8 mouse cellular contexts compared by ENCODE assay signal in the genomic region with DNA sequence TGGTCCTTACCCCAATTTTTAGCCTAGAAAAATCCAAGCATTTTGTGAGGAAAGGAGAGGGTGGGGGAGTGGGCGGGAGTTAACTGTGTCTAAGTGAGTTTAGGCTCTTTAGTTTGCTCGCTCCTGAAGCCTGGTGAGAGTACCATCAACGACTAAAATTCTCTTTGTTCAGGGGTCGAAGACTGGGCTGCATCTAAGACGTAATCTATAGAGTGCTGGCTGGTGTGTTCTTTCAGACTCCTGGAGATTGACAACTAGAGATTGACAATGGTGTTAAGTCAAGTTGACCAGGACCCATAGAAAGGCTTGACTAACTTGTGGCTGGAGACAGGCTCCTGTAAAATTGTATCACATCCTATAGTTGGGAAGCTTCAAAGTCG. TPM values are rescaled to one million over a fixed set of nuclear protein-coding genes. Genes with fewer than 3 reads are reported as not detected.
DNase-seq lines count a peak whose midpoint lies in the region; ATAC-seq and TF ChIP-seq lines count a peak whose summit lies in the region.

No protein-coding gene starts in this region.

- no peak overlapping the region for H3K27ac ChIP-seq in heart, embryonic 11.5 days (ENCODE audit: low read depth, low read length)
- H3K27ac ChIP-seq in heart, embryonic 16.5 days (ENCODE audit: low read length) = no peak overlapping the region
- no peak overlapping the region for H3K27ac ChIP-seq in liver, postnatal 0 days (ENCODE audit: low read depth)

- peak; percentile 36; the same call in 1 of the 2 replicates for ATAC-seq in heart, embryonic 11.5 days (replicated peaks; ENCODE audit: insufficient number of reproducible peaks, low FRiP score, low TSS enrichment)
- 0 out of 2 replicates have a peak, but pooled peaks have one; percentile 11 for ATAC-seq in G1E (ENCODE audit: extremely low read depth, insufficient number of reproducible peaks, low FRiP score, poor library complexity, severe bottlenecking)
- ATAC-seq in heart, embryonic 16.5 days (replicated peaks; ENCODE audit: extremely low read depth, insufficient read depth, low FRiP score) = 0 out of 2 replicates have a peak, but pooled peaks have one; percentile 2
- peak; percentile 1 for ATAC-seq in liver, postnatal 0 days

- no peaks in the 10 kb centered on the region for H3K9me3 ChIP-seq in heart, embryonic 11.5 days (replicated peaks; ENCODE audit: control insufficient read depth, low read length)
- no peaks in the 10 kb centered on the region for H3K9me3 ChIP-seq in G1E (replicated peaks)
- no peaks in the 10 kb centered on the region for H3K9me3 ChIP-seq in heart, embryonic 16.5 days (replicated peaks; ENCODE audit: control insufficient read depth, low read length)
- no peaks in the 10 kb centered on the region for H3K9me3 ChIP-seq in liver, postnatal 0 days (ENCODE audit: low read length)

- H3K4me3 ChIP-seq in heart, embryonic 11.5 days (ENCODE audit: low read depth, low read length) = peak overlapping the region; percentile 92
- peak overlapping the region; percentile 91 for H3K4me3 ChIP-seq in G1E (ENCODE audit: low read depth, low read length)
- peak overlapping the region; percentile 77 for H3K4me3 ChIP-seq in heart, embryonic 16.5 days (ENCODE audit: low read length)
- H3K4me3 ChIP-seq in liver, postnatal 0 days (ENCODE audit: low read depth, low read length) = peak overlapping the region; percentile 92

- H3K9ac ChIP-seq in heart, embryonic 11.5 days (ENCODE audit: low read depth, low read length) = peak overlapping the region; percentile 87
- H3K9ac ChIP-seq in heart, embryonic 16.5 days (ENCODE audit: low read length) = peak overlapping the region; percentile 84
- H3K9ac ChIP-seq in liver, postnatal 0 days (replicated peaks) = peak overlapping the region; percentile 89; the same call in 1 of the 2 replicates

- no peak for TF ChIP-seq CTCF in G1E (IDR thresholded peaks at IDR 0.05; ENCODE audit: low read depth, low read length)
- no peak for TF ChIP-seq CTCF in liver, postnatal 0 days (IDR thresholded peaks at IDR 0.05; ENCODE audit: low read depth)

- WGBS in heart, embryonic 11.5 days (ENCODE audit: insufficient replicate concordance) = 51% methylated on average over 6 of the region's 6 CpGs
- WGBS in heart, embryonic 16.5 days = 51% methylated on average over 6 of the region's 6 CpGs
- 63% methylated on average over 6 of the region's 6 CpGs for WGBS in liver, postnatal 0 days (ENCODE audit: insufficient replicate concordance)

- peak overlapping the region; percentile 69 for H3K4me2 ChIP-seq in heart, embryonic 11.5 days
- H3K4me2 ChIP-seq in heart, embryonic 16.5 days (ENCODE audit: low read depth, low read length) = peak overlapping the region; percentile 86
- H3K4me2 ChIP-seq in liver, postnatal 0 days (ENCODE audit: low read depth, low read length) = peak overlapping the region; percentile 84

- TF ChIP-seq EP300 in liver, postnatal 0 days (IDR thresholded peaks at IDR 0.05; ENCODE audit: low read depth) = no peak

- H3K27me3 ChIP-seq in heart, embryonic 11.5 days (ENCODE audit: control insufficient read depth, insufficient read depth, low read length) = no peaks in the 10 kb centered on the region
- H3K27me3 ChIP-seq in G1E (ENCODE audit: insufficient read depth, low read length) = no peaks in the 10 kb centered on the region; the same call in 1 of the 2 replicates
- H3K27me3 ChIP-seq in heart, embryonic 16.5 days (ENCODE audit: control insufficient read depth, insufficient read depth, low read length) = no peaks in the 10 kb centered on the region
- H3K27me3 ChIP-seq in liver, postnatal 0 days (ENCODE audit: insufficient read depth, low read length) = no peaks in the 10 kb centered on the region

- no peak for DNase-seq in heart, adult 8-10 months (ENCODE audit: low spot score)
- no peak for DNase-seq in G1E (ENCODE audit: low spot score)
- no peak for DNase-seq in liver, postnatal 0 days
- no peak for DNase-seq in cerebellum, postnatal 4 days (ENCODE audit: low spot score in 2 of 2)
- DNase-seq in ovary, postnatal 10 days (ENCODE audit: low spot score) = no peak
- DNase-seq in cerebellum, adult 9-10 months = no peak

- H3K4me1 ChIP-seq in heart, embryonic 11.5 days (ENCODE audit: control insufficient read depth, insufficient read depth, low read length) = 0 out of 2 replicates have a peak, but pooled peaks cover 3% of the 10 kb centered on the region
- H3K4me1 ChIP-seq in G1E (ENCODE audit: insufficient read depth, low read depth, low read length) = peaks cover 11% of the 10 kb centered on the region
- peaks cover 7% of the 10 kb centered on the region for H3K4me1 ChIP-seq in heart, embryonic 16.5 days (ENCODE audit: control insufficient read depth, insufficient read depth, low read length)
- peaks cover 8% of the 10 kb centered on the region for H3K4me1 ChIP-seq in liver, postnatal 0 days (ENCODE audit: insufficient read depth)

- H3K36me3 ChIP-seq in heart, embryonic 11.5 days (ENCODE audit: control insufficient read depth, insufficient read depth, low read length) = 0 out of 2 replicates have a peak, but pooled peaks cover 3% of the 10 kb centered on the region
- H3K36me3 ChIP-seq in G1E (replicated peaks) = peaks cover 23% of the 10 kb centered on the region
- H3K36me3 ChIP-seq in heart, embryonic 16.5 days (ENCODE audit: control insufficient read depth, insufficient read depth) = peaks cover 11% of the 10 kb centered on the region; the same call in 1 of the 2 replicates
- peaks cover 21% of the 10 kb centered on the region for H3K36me3 ChIP-seq in liver, postnatal 0 days (replicated peaks; ENCODE audit: insufficient read depth, low read length)

RNA-seq across cellular contexts. Expression of a gene that starts 0.4 kb away (rescaled TPM):
- polyA plus RNA-seq in heart, embryonic 11.5 days (2014; fragmentation: Nextera tagmentation; extraction: Ambion mirVana) = 63.8 and 65.1 TPM in 2 replicates
- 10 to 100 TPM; 15.2 to 23.5 (median 16.9) TPM for total RNA-seq in heart, adult 8-10 months (2022)
- total RNA-seq in G1E (2014; fragmentation: Nextera tagmentation) (71.1 and 83.9 TPM in 2 replicates), G1E (2017) (118 and 155 TPM in 2 replicates)
- polyA plus RNA-seq in G1E (2012) = 3.6 and 5.7 TPM in 2 replicates
- polyA plus RNA-seq in heart, embryonic 16.5 days (2015; fragmentation: Nextera tagmentation; extraction: Ambion mirVana) = 28.4 and 35.5 TPM in 2 replicates
- polyA plus RNA-seq in liver, postnatal 0 days (2015; fragmentation: Nextera tagmentation; extraction: Ambion mirVana) = 30.0 and 30.4 TPM in 2 replicates

RNA-seq across cellular contexts. Expression of a gene that starts 15.9 kb away (rescaled TPM):
- polyA plus RNA-seq in heart, embryonic 11.5 days (2014; fragmentation: Nextera tagmentation; extraction: Ambion mirVana) = 1.7 and 2.6 TPM in 2 replicates
- total RNA-seq in heart, adult 8-10 months (2022) = not detected
- total RNA-seq in G1E (2014; fragmentation: Nextera tagmentation) (not detected in 2 replicates), G1E (2017) (not detected in 2 replicates)
- not detected in 2 replicates for polyA plus RNA-seq in G1E (2012)
- polyA plus RNA-seq in heart, embryonic 16.5 days (2015; fragmentation: Nextera tagmentation; extraction: Ambion mirVana) = 0.30 TPM in 1 of 2 replicates, not detected in the other
- not detected in 2 replicates for polyA plus RNA-seq in liver, postnatal 0 days (2015; fragmentation: Nextera tagmentation; extraction: Ambion mirVana)
